9 mouse cellular contexts compared by ENCODE assay signal in genomic region chr5:35388491-35389111, GRCm38 (mm10). TPM values are rescaled to one million over a fixed set of nuclear protein-coding genes. Genes with fewer than 3 reads are reported as not detected.
DNase-seq lines count a peak whose midpoint lies in the region; ATAC-seq and TF ChIP-seq lines count a peak whose summit lies in the region.
"Had no signal": no experiment of that assay in that cellular context is flagged by ENCODE, and none has a peak within 500 bp of the region (broad histone marks: within the 10 kb centered on the region; RNA-seq: fewer than 3 reads in every experiment).

Gene Hmx1, plus strand, starts transcription at chr5:35389108.

- no peak for DNase-seq in heart, adult 9 months (ENCODE audit: low spot score in 2 of 2)
- peak; percentile 56 for DNase-seq in embryo, embryonic 11.5 days (ENCODE audit: low read depth, low spot score)
- peak; percentile 83 for DNase-seq in intestine, embryonic 14.5 days (ENCODE audit: low spot score)
- DNase-seq in neural tube, embryonic 11.5 days (ENCODE audit: low spot score), result peak; percentile 81
- no peak for DNase-seq in left cerebral cortex, adult 2 months (ENCODE audit: extremely low spot score in 1 of 2, low spot score in 2 of 2)
- no peak for DNase-seq in cerebellum, postnatal 36 days
- DNase-seq in lung, postnatal 14 days, result no peak

- H3K27me3 ChIP-seq in heart, embryonic 15.5 days, result peaks cover 100% of the 10 kb centered on the region
- peaks cover 100% of the 10 kb centered on the region for H3K27me3 ChIP-seq in intestine, embryonic 14.5 days (replicated peaks; ENCODE audit: control insufficient read depth, insufficient read depth, low read length)
- peaks cover 100% of the 10 kb centered on the region for H3K27me3 ChIP-seq in neural tube, embryonic 11.5 days (ENCODE audit: control insufficient read depth, insufficient read depth, low read length)

- WGBS in heart, embryonic 15.5 days, result under 1% methylated on average over 59 of the region's 71 CpGs
- 1% methylated on average over 60 of the region's 71 CpGs for WGBS in intestine, embryonic 14.5 days
- 0% methylated on average over 61 of the region's 71 CpGs for WGBS in neural tube, embryonic 11.5 days

- intact Hi-C loops in left cerebral cortex, adult 2 months (cut with DNase I), result no loop called here

- H3K9ac ChIP-seq in heart, embryonic 15.5 days, result no peak within 1 kb of the TSS
- H3K9ac ChIP-seq in intestine, embryonic 14.5 days (ENCODE audit: low read length), result no peak within 1 kb of the TSS
- H3K9ac ChIP-seq in neural tube, embryonic 11.5 days (ENCODE audit: low read length), result peak within 1 kb of the TSS; percentile 10; the same call in 1 of the 2 replicates

- no peaks in the 10 kb centered on the region for H3K36me3 ChIP-seq in heart, embryonic 15.5 days
- H3K36me3 ChIP-seq in intestine, embryonic 14.5 days (ENCODE audit: control insufficient read depth, insufficient read depth, low read length), result no peaks in the 10 kb centered on the region
- H3K36me3 ChIP-seq in neural tube, embryonic 11.5 days (ENCODE audit: control insufficient read depth, insufficient read depth, low read length), result no peaks in the 10 kb centered on the region

- H3K4me1 ChIP-seq in heart, embryonic 15.5 days (replicated peaks), result peaks cover 26% of the 10 kb centered on the region
- H3K4me1 ChIP-seq in intestine, embryonic 14.5 days (replicated peaks; ENCODE audit: control insufficient read depth, insufficient read depth, low read length), result peaks cover 2% of the 10 kb centered on the region; the same call in 1 of the 2 replicates
- 0 out of 2 replicates have a peak, but pooled peaks cover 3% of the 10 kb centered on the region for H3K4me1 ChIP-seq in neural tube, embryonic 11.5 days (ENCODE audit: control insufficient read depth, insufficient read depth, low read length)

- no peak for TF ChIP-seq CTCF in left cerebral cortex, adult 2 months (IDR thresholded peaks at IDR 0.05)

- no peak within 1 kb of the TSS for H3K27ac ChIP-seq in heart, embryonic 15.5 days
- H3K27ac ChIP-seq in intestine, embryonic 14.5 days (ENCODE audit: low read depth), result no peak within 1 kb of the TSS
- H3K27ac ChIP-seq in neural tube, embryonic 11.5 days (ENCODE audit: low read depth, low read length), result peak within 1 kb of the TSS; percentile 14; the same call in 1 of the 2 replicates
- H3K27ac ChIP-seq in left cerebral cortex, adult 2 months, result no peak within 1 kb of the TSS

- ATAC-seq in heart, embryonic 15.5 days (replicated peaks; ENCODE audit: insufficient number of reproducible peaks, insufficient read depth, low FRiP score, low read depth), result peak; percentile 73
- peak; percentile 89 for ATAC-seq in intestine, embryonic 14.5 days (replicated peaks; ENCODE audit: low FRiP score, low TSS enrichment, low read depth)
- ATAC-seq in neural tube, embryonic 11.5 days (ENCODE audit: insufficient read depth, low FRiP score, low TSS enrichment), result peak; percentile 94

- H3K4me3 ChIP-seq in heart, embryonic 15.5 days, result peak within 1 kb of the TSS; percentile 50
- H3K4me3 ChIP-seq in intestine, embryonic 14.5 days (ENCODE audit: low read depth, low read length), result peak within 1 kb of the TSS; percentile 51
- H3K4me3 ChIP-seq in neural tube, embryonic 11.5 days (ENCODE audit: low read depth, low read length), result peak within 1 kb of the TSS; percentile 47
- H3K4me3 ChIP-seq in left cerebral cortex, adult 2 months, result no peak within 1 kb of the TSS

- H3K9me3 ChIP-seq in heart, embryonic 15.5 days (replicated peaks), result no peaks in the 10 kb centered on the region
- 0 out of 2 replicates have a peak, but pooled peaks cover 2% of the 10 kb centered on the region for H3K9me3 ChIP-seq in intestine, embryonic 14.5 days (ENCODE audit: control insufficient read depth, low read length)
- no peaks in the 10 kb centered on the region for H3K9me3 ChIP-seq in neural tube, embryonic 11.5 days (ENCODE audit: control insufficient read depth, low read length)

- peak within 1 kb of the TSS; percentile 72 for H3K4me2 ChIP-seq in heart, embryonic 15.5 days
- H3K4me2 ChIP-seq in intestine, embryonic 14.5 days (ENCODE audit: low read length), result peak within 1 kb of the TSS; percentile 72
- peak within 1 kb of the TSS; percentile 73 for H3K4me2 ChIP-seq in neural tube, embryonic 11.5 days (ENCODE audit: low read depth)

RNA-seq across cellular contexts. Expression of gene Hmx1, which starts in this region (rescaled TPM):
- 0.90 TPM in 1 of 2 replicates, not detected in the other for polyA plus RNA-seq in heart, embryonic 15.5 days (2015; fragmentation: Nextera tagmentation; extraction: Ambion mirVana)
- not detected in 2 replicates for polyA plus RNA-seq in intestine, embryonic 14.5 days (2014; fragmentation: Nextera tagmentation; extraction: Ambion mirVana)
- 7.3 and 8.5 TPM in 2 replicates for polyA plus RNA-seq in neural tube, embryonic 11.5 days (2014; fragmentation: Nextera tagmentation; extraction: Ambion mirVana)
- total RNA-seq in left cerebral cortex, adult 2 months (2021), result not detected
- total RNA-seq: hematopoietic stem cell, adult 5-6 weeks had no signal

Comparison
In these comparisons a context has a peak if more than half of its experiments do, and no peak if none do; other contexts are left out.
1. Peak in ATAC-seq, H3K4me3 ChIP-seq and H3K4me2 ChIP-seq in heart, embryonic 15.5 days; RNA of the gene not detected or under 1 TPM.
2. Peak in DNase-seq, ATAC-seq, H3K4me3 ChIP-seq and H3K4me2 ChIP-seq in intestine, embryonic 14.5 days; RNA of the gene not detected or under 1 TPM.
3. DNase-seq: peak in embryo, embryonic 11.5 days (single experiment) and neural tube, embryonic 11.5 days (single experiment); none in heart, adult 9 months (0 of 2), left cerebral cortex, adult 2 months (0 of 2), cerebellum, postnatal 36 days (0 of 2) and lung, postnatal 14 days (single experiment).
4. Peak in every context shown above with its lines, with median percentiles within 50 percentile points of each other: ATAC-seq and H3K4me2 ChIP-seq.